Mouse (Mus musculus) liver, adult 2 months (tissue): ENCODE results near the gene Nup107.
"Not testable (repeated sequence)": the region's sequence is repeated elsewhere in the genome, so short reads cannot be mapped to it uniquely, and the experiment has no call there.

Experiments used
- CTCF ChIP-seq: fragments of 200-500 bp; IDR thresholded peaks from 2 replicates; pipeline ENCODE4 v1.5.1; 2011; ENCODE audit warnings: low read depth, low read length, control low read depth
- POLR2A ChIP-seq: fragments of 200-500 bp; IDR thresholded peaks from 2 replicates; pipeline ENCODE4 v1.6.1; 2011; ENCODE audit warnings: low read length, control low read depth; ENCODE audit not compliant: insufficient read depth; ENCODE audit errors: extremely low read depth

DNA sequence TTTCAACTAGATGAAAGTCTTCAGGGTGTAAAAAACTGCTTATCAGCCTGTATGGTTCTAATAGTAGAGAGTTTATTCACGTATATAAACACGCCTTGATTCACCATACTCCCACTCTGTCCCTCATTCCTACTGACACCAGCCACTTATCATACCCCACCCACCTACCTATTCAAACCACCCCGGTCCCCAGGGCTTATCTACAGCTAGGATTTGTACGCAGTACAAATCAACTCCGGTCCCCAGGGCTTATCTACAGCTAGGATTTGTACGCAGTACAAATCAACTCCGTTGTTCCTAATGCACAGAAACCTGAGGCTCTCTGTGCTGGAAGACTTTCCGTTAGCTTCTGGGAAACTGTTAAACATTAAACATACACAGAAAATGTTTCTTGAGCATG lies 58.9 kb downstream of the Nup107 start:
- not testable (repeated sequence) for TF ChIP-seq POLR2A, CTCF
